Mouse (Mus musculus) lung, embryonic 16.5 days (tissue): ENCODE data around the gene Trpm5. TPM values are rescaled to one million over a fixed set of nuclear protein-coding genes. Genes with fewer than 3 reads are reported as not detected.

Experiments used
- ATAC-seq: fragments of 200-750 bp; cut with Nextera tagmentation; 2 replicates; pipeline ENCODE4 v1.8.0; 2017; ENCODE audit warnings: low read depth, mild to moderate bottlenecking, moderate library complexity
- H3K27ac ChIP-seq: fragments of 300-500 bp; sonication (generic); 2 replicates; pipeline ENCODE4 v1.5.1; 2014; ENCODE audit warnings: mild to moderate bottlenecking, control low read depth, low read length
- H3K27me3 ChIP-seq: fragments of 300-500 bp; sonication (generic); 2 replicates; pipeline ENCODE4 v1.6.1; 2014; ENCODE audit warnings: low read depth, low read length, mixed read lengths; ENCODE audit not compliant: control insufficient read depth, insufficient read depth
- H3K36me3 ChIP-seq: fragments of 300-500 bp; sonication (generic); 2 replicates; pipeline ENCODE4 v1.6.1; 2014; ENCODE audit warnings: low read length; ENCODE audit not compliant: control insufficient read depth, insufficient read depth
- H3K4me1 ChIP-seq: fragments of 300-500 bp; sonication (generic); replicated peaks from 2 replicates; pipeline ENCODE4 v1.6.1; 2014; ENCODE audit warnings: low read length, mixed read lengths; ENCODE audit not compliant: control insufficient read depth, insufficient read depth
- H3K4me2 ChIP-seq: fragments of 300-500 bp; sonication (generic); 2 replicates; pipeline ENCODE4 v1.6.1; 2014; ENCODE audit warnings: low read depth, low read length, control low read depth
- H3K4me3 ChIP-seq: fragments of 300-500 bp; sonication (generic); 2 replicates; pipeline ENCODE4 v1.5.1; 2014; ENCODE audit warnings: mild to moderate bottlenecking, low read length, control low read depth
- H3K9ac ChIP-seq: fragments of 300-500 bp; sonication (generic); 2 replicates; pipeline ENCODE4 v1.6.1; 2014; ENCODE audit warnings: low read length, control low read depth
- H3K9me3 ChIP-seq: fragments of 300-500 bp; sonication (generic); 2 replicates; pipeline ENCODE4 v1.6.1; 2016; ENCODE audit warnings: low read length; ENCODE audit not compliant: control insufficient read depth
- WGBS: fragments of 180-500 bp; shearing (Covaris S2); extraction: QIAGEN DNeasy Blood & Tissue Kit; methylation state at CpG from one replicate; pipeline ENCODE4 v1.1.7; 2014; 5-methylcytosine and 5-hydroxymethylcytosine counted together
- polyA plus RNA-seq: library from polyadenylated mRNA; unstranded; fragments of >200 nt; fragmentation: Nextera tagmentation; extraction: Ambion mirVana; gene quantifications from 2 replicates; pipeline ENCODE4 v1.2.1, GENCODE M21; 2015

The Trpm5 gene
- polyA plus RNA-seq, 1 experiment from 2014 or later = 4.8 TPM

DNA sequence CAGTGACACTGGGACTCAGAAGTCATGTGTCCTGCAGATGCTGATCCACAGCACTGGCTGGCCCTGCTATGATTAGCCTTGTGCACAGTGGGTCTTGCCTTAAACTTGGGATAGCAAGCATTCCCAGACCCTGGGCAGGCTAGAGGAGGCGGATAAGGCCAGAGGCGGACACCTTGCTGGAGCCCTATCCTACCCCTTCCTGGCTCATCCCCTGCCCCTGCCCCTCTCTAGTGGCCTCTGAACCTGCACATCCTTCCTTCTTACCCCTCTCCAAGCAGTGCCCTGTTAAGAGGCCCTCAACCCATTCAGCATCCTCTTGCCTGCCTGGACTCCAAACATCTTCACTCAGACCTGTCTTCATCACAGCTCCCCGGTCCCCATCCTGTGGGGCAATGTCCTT, 53.9 kb downstream of the Trpm5 start:
- 93% methylated on average over 3 of the region's 3 CpGs for WGBS

DNA sequence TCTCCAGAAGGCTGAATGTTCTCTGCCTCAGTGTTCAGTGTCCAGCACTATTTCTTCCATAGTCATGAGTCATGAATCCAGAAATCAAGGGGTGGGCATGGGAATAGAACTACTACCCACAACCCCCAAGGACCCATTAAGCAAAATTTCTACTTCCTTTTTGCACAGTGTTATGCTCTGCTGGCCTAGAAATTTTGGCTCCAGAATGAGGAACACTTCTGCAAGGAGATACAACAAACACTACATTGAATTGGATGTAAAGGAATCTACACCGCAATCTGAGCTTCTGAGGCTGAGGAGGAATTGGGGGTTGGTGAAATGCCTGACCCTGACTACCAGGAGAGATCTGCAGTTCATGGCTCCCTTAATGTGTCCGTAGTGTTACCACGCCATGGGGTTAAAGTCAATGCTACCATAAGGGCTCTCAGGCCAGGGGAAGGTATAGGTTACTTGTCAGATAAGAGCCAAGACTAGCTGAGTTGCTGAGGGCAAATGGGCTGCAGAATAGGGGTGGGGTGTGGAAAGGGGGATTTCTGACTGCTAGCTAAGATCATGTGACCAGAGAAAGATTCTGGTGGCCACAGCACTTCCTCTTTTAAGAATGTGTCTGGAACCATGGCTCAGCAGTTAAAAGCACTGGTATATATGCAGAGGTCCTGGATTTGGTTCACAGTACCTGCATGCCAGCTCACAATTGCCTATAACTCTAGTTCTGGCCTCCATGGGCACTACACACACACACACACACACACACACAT, 56.1 kb downstream of the Trpm5 start:
- no peak overlapping the region for H3K27ac ChIP-seq

More for the DNA sequence above, 53.9 kb downstream of the Trpm5 start:
- Histone ChIP-seq H3K36me3 (no peaks in the 10 kb centered on the region), H3K9ac (no peak overlapping the region), H3K27me3 (no peaks in the 10 kb centered on the region), H3K9me3 (no peaks in the 10 kb centered on the region), H3K4me2 (no peak overlapping the region), H3K27ac (no peak overlapping the region), H3K4me3 (no peak overlapping the region), H3K4me1 (peaks cover 18% of the 10 kb centered on the region)
- no peak for ATAC-seq

DNA sequence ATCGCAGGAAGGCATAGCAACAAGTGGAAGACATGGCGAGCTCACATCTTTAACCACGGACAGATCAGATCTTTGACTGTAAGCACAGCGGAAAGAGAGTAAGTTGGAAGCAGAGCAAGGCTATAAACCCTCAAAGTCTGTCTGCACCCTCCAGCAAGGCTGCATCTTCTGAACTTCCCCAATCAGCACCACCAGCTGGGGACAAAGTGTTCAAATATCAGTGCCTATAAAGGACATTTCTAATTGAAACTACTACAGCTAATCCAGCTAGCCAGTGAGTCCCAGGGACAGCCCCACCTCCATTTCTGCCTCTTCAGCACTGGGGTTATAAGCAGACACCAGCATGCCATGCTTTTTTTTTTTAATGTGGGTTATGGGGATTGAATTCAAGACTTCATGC, 57.1 kb downstream of the Trpm5 start:
- no peak overlapping the region for H3K4me3 ChIP-seq
- no peak overlapping the region for H3K4me2 ChIP-seq
- no peak overlapping the region for H3K27ac ChIP-seq
- WGBS = 93% methylated on average over 4 of the region's 4 CpGs
- no peaks in the 10 kb centered on the region for H3K36me3 ChIP-seq
- H3K9me3 ChIP-seq = no peaks in the 10 kb centered on the region
- no peaks in the 10 kb centered on the region for H3K27me3 ChIP-seq
- H3K9ac ChIP-seq = no peak overlapping the region
- peaks cover 14% of the 10 kb centered on the region for H3K4me1 ChIP-seq
- ATAC-seq = no peak

More for the DNA sequence above, 56.1 kb downstream of the Trpm5 start:
- H3K4me1 ChIP-seq = peaks cover 18% of the 10 kb centered on the region
- H3K9me3 ChIP-seq = no peaks in the 10 kb centered on the region
- 86% methylated on average over 3 of the region's 3 CpGs for WGBS
- no peak overlapping the region for H3K4me2 ChIP-seq
- ATAC-seq = no peak
- H3K4me3 ChIP-seq = no peak overlapping the region
- H3K9ac ChIP-seq = no peak overlapping the region
- no peaks in the 10 kb centered on the region for H3K27me3 ChIP-seq
- H3K36me3 ChIP-seq = no peaks in the 10 kb centered on the region

DNA sequence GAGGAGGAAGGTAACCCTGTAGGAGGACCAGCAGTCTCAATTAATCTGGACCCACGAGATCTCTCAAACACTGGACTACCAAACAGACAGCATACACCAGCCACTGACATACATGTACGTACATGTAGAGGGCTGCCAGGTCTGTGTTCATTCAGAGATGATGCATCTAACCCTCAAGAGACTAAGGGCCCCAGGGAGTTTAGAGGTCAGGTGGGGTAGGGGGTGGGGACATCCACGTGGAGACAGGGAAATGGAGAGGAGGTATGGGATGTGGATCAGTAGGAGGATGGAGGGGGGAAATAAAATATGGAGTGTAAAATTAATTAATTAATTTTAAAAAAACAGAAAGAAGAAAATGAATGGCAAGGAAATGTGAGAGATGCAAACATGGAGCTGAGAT, 57.7 kb downstream of the Trpm5 start:
- 77% methylated on average over 3 of the region's 3 CpGs for WGBS
- Histone ChIP-seq H3K9me3 (no peaks in the 10 kb centered on the region), H3K4me2 (no peak overlapping the region), H3K27me3 (no peaks in the 10 kb centered on the region), H3K4me1 (peaks cover 11% of the 10 kb centered on the region), H3K27ac (no peak overlapping the region), H3K4me3 (no peak overlapping the region), H3K36me3 (no peaks in the 10 kb centered on the region), H3K9ac (no peak overlapping the region)
- ATAC-seq = no peak

DNA sequence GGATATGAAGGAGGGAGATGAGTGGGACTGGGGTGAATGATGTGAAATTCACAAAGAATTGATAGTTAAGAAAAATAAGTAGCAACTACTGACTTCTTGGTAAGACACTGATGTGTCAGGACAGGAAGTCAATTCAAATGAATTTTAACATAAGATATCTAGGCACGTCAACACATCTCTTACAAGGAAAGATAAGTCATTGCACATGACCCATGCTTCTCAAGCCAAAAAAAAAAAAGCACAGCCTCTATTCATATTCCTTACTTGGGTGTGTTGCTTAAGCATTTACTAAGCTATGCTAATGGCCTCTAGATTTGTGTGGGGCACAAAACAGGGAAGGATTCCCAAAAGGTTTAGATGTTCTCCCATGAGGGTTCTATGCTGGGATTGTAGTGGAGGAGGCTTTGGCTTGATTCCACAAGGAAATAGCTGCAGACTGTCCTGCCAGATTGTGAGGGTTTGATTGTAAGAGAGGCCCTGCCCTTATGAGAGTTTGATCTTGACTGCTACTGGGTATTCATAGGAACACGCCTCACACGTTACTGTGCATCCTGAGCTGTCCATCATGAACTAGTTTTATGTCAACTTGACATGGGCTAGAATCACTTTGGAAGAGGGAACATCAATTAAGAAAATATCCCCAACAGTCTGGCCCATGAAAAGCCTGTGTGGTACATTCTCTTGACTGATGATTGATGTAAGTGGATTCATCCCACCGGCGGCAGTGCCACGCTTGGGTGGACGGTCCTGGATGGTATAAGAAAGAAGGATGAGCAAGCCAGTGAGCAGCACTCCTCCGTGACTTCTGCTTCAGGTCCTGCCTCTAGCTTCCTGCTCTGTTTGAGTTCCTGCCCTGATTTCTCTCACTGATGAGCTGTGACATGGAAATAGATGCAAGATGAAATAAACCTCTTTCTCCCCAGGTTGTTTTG, 59.7 kb downstream of the Trpm5 start:
- H3K9ac ChIP-seq = no peak overlapping the region
- H3K27ac ChIP-seq = no peak overlapping the region
- H3K4me1 ChIP-seq = 0 out of 2 replicates have a peak, but pooled peaks cover 5% of the 10 kb centered on the region
- ATAC-seq = no peak
- no peaks in the 10 kb centered on the region for H3K36me3 ChIP-seq
- H3K4me2 ChIP-seq = no peak overlapping the region
- 84% methylated on average over 8 of the region's 8 CpGs for WGBS
- no peak overlapping the region for H3K4me3 ChIP-seq
- no peaks in the 10 kb centered on the region for H3K9me3 ChIP-seq
- no peaks in the 10 kb centered on the region for H3K27me3 ChIP-seq

DNA sequence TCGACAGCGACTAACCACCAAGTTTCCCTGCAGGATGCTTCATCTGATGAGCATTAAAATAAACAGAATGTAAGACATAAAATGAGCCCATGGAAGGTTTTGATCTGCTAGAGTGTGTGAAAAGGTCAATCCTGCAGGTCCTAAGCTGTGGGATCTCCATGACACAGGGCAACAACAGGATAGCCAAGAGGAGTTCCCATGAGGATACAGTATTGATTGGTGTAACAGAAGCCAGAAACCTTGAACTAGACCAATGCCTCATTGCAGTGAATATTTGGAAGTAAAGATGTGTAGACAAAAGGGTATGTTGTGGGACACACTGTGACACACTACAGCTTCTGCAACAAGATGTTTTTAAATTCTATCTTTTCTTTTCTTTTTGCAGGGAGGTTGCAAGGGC, 60.3 kb downstream of the Trpm5 start:
- Histone ChIP-seq H3K9ac (no peak overlapping the region), H3K27ac (no peak overlapping the region), H3K4me2 (no peak overlapping the region), H3K9me3 (no peaks in the 10 kb centered on the region), H3K36me3 (no peaks in the 10 kb centered on the region), H3K27me3 (no peaks in the 10 kb centered on the region), H3K4me1 (0 out of 2 replicates have a peak, but pooled peaks cover 5% of the 10 kb centered on the region), H3K4me3 (no peak overlapping the region)
- ATAC-seq = no peak
- WGBS = 91% methylated on average over 2 of the region's 2 CpGs

DNA sequence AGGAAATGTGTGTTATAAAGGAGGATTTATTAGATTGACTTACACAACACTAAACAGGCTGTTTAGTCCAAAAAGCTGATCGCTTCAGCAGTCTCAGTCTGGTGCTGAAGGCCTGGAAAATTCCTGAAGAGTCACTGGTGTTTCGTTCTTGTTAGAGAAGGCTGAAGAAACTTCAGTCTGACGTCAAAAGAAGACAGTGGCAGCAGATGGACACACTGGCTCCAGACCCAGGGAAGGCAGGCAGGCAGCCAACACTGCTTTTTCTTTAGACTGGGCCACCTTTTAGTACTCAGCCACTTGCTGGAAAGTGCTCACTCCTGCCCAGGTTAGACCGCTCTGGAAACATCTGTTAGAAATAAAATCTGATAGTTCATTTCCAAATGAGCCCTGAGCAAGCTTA, 60.9 kb downstream of the Trpm5 start:
- no peaks in the 10 kb centered on the region for H3K36me3 ChIP-seq
- H3K27me3 ChIP-seq = no peaks in the 10 kb centered on the region
- H3K4me1 ChIP-seq = 0 out of 2 replicates have a peak, but pooled peaks cover 5% of the 10 kb centered on the region
- WGBS = 73% methylated on average over 4 of the region's 4 CpGs
- no peak for ATAC-seq
- H3K4me2 ChIP-seq = no peak overlapping the region
- no peaks in the 10 kb centered on the region for H3K9me3 ChIP-seq
- H3K4me3 ChIP-seq = no peak overlapping the region
- no peak overlapping the region for H3K9ac ChIP-seq
- H3K27ac ChIP-seq = no peak overlapping the region

DNA sequence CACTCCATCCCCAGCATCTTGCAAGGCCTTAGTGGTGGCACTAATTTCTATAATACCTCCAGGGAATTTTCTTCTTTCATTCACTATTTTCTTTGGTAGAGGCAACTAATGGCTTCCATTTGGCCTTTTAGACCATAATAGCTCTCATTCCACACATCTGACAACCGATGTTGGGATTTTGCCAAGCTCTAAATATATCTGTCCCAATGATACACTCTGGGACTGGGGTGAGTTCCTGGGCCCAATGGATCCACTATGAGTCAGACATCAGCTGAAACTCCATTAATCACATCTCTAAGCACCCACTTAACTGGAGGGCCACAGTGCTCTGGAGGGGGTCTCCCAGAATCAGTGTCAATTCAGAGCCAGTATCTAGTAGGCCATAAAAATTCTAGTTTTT, 62.6 kb downstream of the Trpm5 start:
- Histone ChIP-seq H3K9me3 (no peaks in the 10 kb centered on the region), H3K36me3 (no peaks in the 10 kb centered on the region), H3K9ac (no peak overlapping the region), H3K4me1 (peaks cover 13% of the 10 kb centered on the region), H3K4me2 (no peak overlapping the region), H3K4me3 (no peak overlapping the region), H3K27ac (no peak overlapping the region), H3K27me3 (no peaks in the 10 kb centered on the region)
- 34% methylated on average over 1 of the region's 1 CpGs for WGBS
- ATAC-seq = peak; percentile 26; the same call in 1 of the 2 replicates

DNA sequence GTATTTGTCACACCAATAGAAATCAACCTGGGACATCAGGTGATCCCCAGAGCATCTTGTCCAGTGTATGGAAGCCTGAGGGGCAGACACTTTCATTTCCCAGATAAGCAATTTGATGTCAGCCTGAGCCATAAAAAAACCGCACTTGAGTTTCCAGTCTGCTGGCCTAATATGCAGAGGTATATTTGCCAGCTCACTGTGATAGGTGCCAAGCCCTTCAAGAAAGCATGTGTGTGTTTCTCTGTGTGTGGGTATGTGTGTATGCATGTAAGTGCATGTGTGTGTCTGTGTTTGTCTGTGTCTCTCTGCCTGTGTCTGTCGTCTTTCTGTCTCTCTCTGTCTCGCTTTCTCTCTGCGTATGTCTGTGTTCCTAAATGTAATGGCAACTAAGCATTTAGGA, 67.2 kb downstream of the Trpm5 start:
- Histone ChIP-seq H3K9ac (no peak overlapping the region), H3K4me1 (peaks cover 13% of the 10 kb centered on the region), H3K27me3 (no peaks in the 10 kb centered on the region), H3K9me3 (no peaks in the 10 kb centered on the region), H3K36me3 (no peaks in the 10 kb centered on the region; the same call in 1 of the 2 replicates), H3K4me3 (no peak overlapping the region), H3K27ac (no peak overlapping the region), H3K4me2 (no peak overlapping the region)
- no peak for ATAC-seq
- WGBS = 76% methylated on average over 4 of the region's 4 CpGs
